ENCODE assay signal across 8 mouse cellular contexts in genomic region chr8:88646837-88647778, GRCm38 (mm10). TPM values are rescaled to one million over a fixed set of nuclear protein-coding genes. Genes with fewer than 3 reads are reported as not detected.
DNase-seq lines count a peak whose midpoint lies in the region; ATAC-seq and TF ChIP-seq lines count a peak whose summit lies in the region.

Gene Nod2 (plus strand): TSS chr8:88647315.

- H3K36me3 ChIP-seq in hindbrain, embryonic 16.5 days (ENCODE audit: control insufficient read depth, insufficient read depth, low read length), result no peaks in the 10 kb centered on the region
- no peaks in the 10 kb centered on the region for H3K36me3 ChIP-seq in liver, adult 2 months (ENCODE audit: control insufficient read depth, insufficient read depth, low read length)
- H3K36me3 ChIP-seq in midbrain, embryonic 16.5 days (ENCODE audit: control insufficient read depth, insufficient read depth, low read length), result no peaks in the 10 kb centered on the region
- H3K36me3 ChIP-seq in splenic B cell, adult 2 months (ENCODE audit: control insufficient read depth, insufficient read depth, low read length, poor library complexity, severe bottlenecking), result no peaks in the 10 kb centered on the region

- H3K4me2 ChIP-seq in hindbrain, embryonic 16.5 days (ENCODE audit: low read length), result peak within 1 kb of the TSS; percentile 56
- peak within 1 kb of the TSS; percentile 45 for H3K4me2 ChIP-seq in midbrain, embryonic 16.5 days (ENCODE audit: low read length)

- no peaks in the 10 kb centered on the region for H3K79me2 ChIP-seq in liver, adult 2 months (ENCODE audit: control insufficient read depth, insufficient read depth, low read length)

- H3K27me3 ChIP-seq in hindbrain, embryonic 16.5 days (replicated peaks; ENCODE audit: control insufficient read depth, insufficient read depth, low read length), result peaks cover 2% of the 10 kb centered on the region; the same call in 1 of the 2 replicates
- peaks cover 2% of the 10 kb centered on the region; the same call in 1 of the 2 replicates for H3K27me3 ChIP-seq in liver, adult 2 months (ENCODE audit: control insufficient read depth, insufficient read depth, low read length)
- H3K27me3 ChIP-seq in midbrain, embryonic 16.5 days (ENCODE audit: control insufficient read depth, insufficient read depth, low read depth, low read length), result peaks cover 6% of the 10 kb centered on the region; the same call in 1 of the 2 replicates
- H3K27me3 ChIP-seq in splenic B cell, adult 2 months (ENCODE audit: control insufficient read depth, insufficient read depth, low read length, poor library complexity, severe bottlenecking), result no peaks in the 10 kb centered on the region

- H3K9me3 ChIP-seq in hindbrain, embryonic 16.5 days (ENCODE audit: control insufficient read depth, low read length), result no peaks in the 10 kb centered on the region
- no peaks in the 10 kb centered on the region for H3K9me3 ChIP-seq in midbrain, embryonic 16.5 days (replicated peaks; ENCODE audit: control insufficient read depth, low read length, poor library complexity, severe bottlenecking)

- peak within 1 kb of the TSS; percentile 36 for H3K4me3 ChIP-seq in hindbrain, embryonic 16.5 days (ENCODE audit: low read length)
- H3K4me3 ChIP-seq in liver, adult 2 months (ENCODE audit: insufficient read depth, low read depth, low read length), result peak within 1 kb of the TSS; percentile 50
- peak within 1 kb of the TSS; percentile 11 for H3K4me3 ChIP-seq in midbrain, embryonic 16.5 days (ENCODE audit: low read depth, low read length)

- TF ChIP-seq CTCF in liver, adult 2 months (IDR thresholded peaks at IDR 0.05; ENCODE audit: low read depth, low read length), result no peak

- H3K4me1 ChIP-seq in hindbrain, embryonic 16.5 days (ENCODE audit: control insufficient read depth, insufficient read depth, low read depth, low read length), result 0 out of 2 replicates have a peak, but pooled peaks cover 4% of the 10 kb centered on the region
- peaks cover 7% of the 10 kb centered on the region; the same call in 1 of the 2 replicates for H3K4me1 ChIP-seq in liver, adult 2 months (ENCODE audit: control insufficient read depth, insufficient read depth, low read length)
- H3K4me1 ChIP-seq in midbrain, embryonic 16.5 days (ENCODE audit: control insufficient read depth, insufficient read depth, low read length), result no peaks in the 10 kb centered on the region

- peak; percentile 60; the same call in 1 of the 2 replicates for ATAC-seq in hindbrain, embryonic 16.5 days
- ATAC-seq in midbrain, embryonic 16.5 days, result no peak

- H3K27ac ChIP-seq in hindbrain, embryonic 16.5 days (ENCODE audit: low read depth, low read length), result no peak within 1 kb of the TSS
- no peak within 1 kb of the TSS for H3K27ac ChIP-seq in liver, adult 2 months (replicated peaks; ENCODE audit: insufficient read depth, low read depth, low read length)
- H3K27ac ChIP-seq in midbrain, embryonic 16.5 days (ENCODE audit: low read length), result no peak within 1 kb of the TSS

- WGBS in hindbrain, embryonic 16.5 days, result 9% methylated on average over 33 of the region's 33 CpGs
- WGBS in liver, adult 2 months, result 13% methylated on average over 33 of the region's 33 CpGs
- WGBS in midbrain, embryonic 16.5 days, result 9% methylated on average over 33 of the region's 33 CpGs

- DNase-seq in layer of hippocampus, postnatal 10 days (ENCODE audit: low spot score in 2 of 2), result peak; percentile 41 to 47
- DNase-seq in layer of hippocampus, adult 18-20 months (ENCODE audit: low spot score in 2 of 2), result no peak
- peak; percentile 29 to 59 for DNase-seq in cerebellum, postnatal 25 days
- peak; percentile 71 for DNase-seq in gastrocnemius, postnatal 10 days
- peak; percentile 49 for DNase-seq in liver, adult 2 months (ENCODE audit: extremely low read depth, low read depth, low spot score)
- DNase-seq in splenic B cell, adult 2 months (ENCODE audit: low read depth, low spot score), result peak; percentile 59

- no peak for TF ChIP-seq POLR2A in liver, adult 2 months (IDR thresholded peaks at IDR 0.05; ENCODE audit: extremely low read depth, insufficient read depth, low read length)

- peak within 1 kb of the TSS; percentile 50 for H3K9ac ChIP-seq in hindbrain, embryonic 16.5 days (ENCODE audit: low read depth, low read length)
- H3K9ac ChIP-seq in liver, adult 2 months (ENCODE audit: low read depth, low read length), result peak within 1 kb of the TSS; percentile 45
- H3K9ac ChIP-seq in midbrain, embryonic 16.5 days (ENCODE audit: low read depth, low read length), result 0 out of 2 replicates have a peak within 1 kb of the TSS, but pooled peaks have one; percentile 2

RNA-seq across cellular contexts. Expression of gene Nod2, which starts in this region (rescaled TPM):
- total RNA-seq in layer of hippocampus, postnatal 10 days (2021), result under 1 TPM; 0.34 to 0.49 TPM
- total RNA-seq in layer of hippocampus, adult 18-20 months (2021), result under 1 TPM; 0.37 to 0.51 TPM
- total RNA-seq in gastrocnemius, postnatal 10 days (2021), result 1 to 10 TPM; 1.1 to 1.4 TPM
- polyA plus RNA-seq in hindbrain, embryonic 16.5 days (2015; fragmentation: Nextera tagmentation; extraction: Ambion mirVana), result 0.17 and 0.20 TPM in 2 replicates
- 0.09 and 0.27 TPM in 2 replicates for total RNA-seq in liver, adult 2 months (2014; rRNA removed)
- 0.09 and 0.18 TPM in 2 replicates for polyA plus RNA-seq in liver, adult 2 months (2012; rRNA removed)
- polyA plus RNA-seq in midbrain, embryonic 16.5 days (2015; fragmentation: Nextera tagmentation; extraction: Ambion mirVana), result 0.12 and 0.19 TPM in 2 replicates

Comparison
In these comparisons a context has a peak if more than half of its experiments do, and no peak if none do; other contexts are left out.
1. Peak in DNase-seq in layer of hippocampus, postnatal 10 days; RNA of the gene not detected or under 1 TPM.
2. Peak in ATAC-seq, H3K4me3 ChIP-seq, H3K9ac ChIP-seq and H3K4me2 ChIP-seq in hindbrain, embryonic 16.5 days; RNA of the gene not detected or under 1 TPM.
3. Peak in DNase-seq, H3K4me3 ChIP-seq and H3K9ac ChIP-seq in liver, adult 2 months; RNA of the gene not detected or under 1 TPM.
4. DNase-seq: peak in cerebellum, postnatal 25 days (2 of 2), gastrocnemius, postnatal 10 days (single experiment) and splenic B cell, adult 2 months (single experiment); none in layer of hippocampus, adult 18-20 months (0 of 2).
5. Peak in every context shown above with its lines, with median percentiles within 50 percentile points of each other: H3K4me3 ChIP-seq and H3K9ac ChIP-seq.